Mouse (Mus musculus) layer of hippocampus, postnatal 36 days (tissue): ENCODE measurements around the gene Wnt11. TPM values are rescaled to one million over a fixed set of nuclear protein-coding genes. Genes with fewer than 3 reads are reported as not detected.

Experiments used
- DNase-seq, 2 experiments: peaks; one replicate each; pipeline ENCODE4 v3.0.0; 2022
- total RNA-seq, 2 experiments: library from RNA; stranded (reverse); gene quantifications; 2 replicates each; pipeline ENCODE4 v1.2.3; 2021

The Wnt11 gene
- 1 to 10 TPM; 1.6 to 2.0 TPM for total RNA-seq

DNA sequence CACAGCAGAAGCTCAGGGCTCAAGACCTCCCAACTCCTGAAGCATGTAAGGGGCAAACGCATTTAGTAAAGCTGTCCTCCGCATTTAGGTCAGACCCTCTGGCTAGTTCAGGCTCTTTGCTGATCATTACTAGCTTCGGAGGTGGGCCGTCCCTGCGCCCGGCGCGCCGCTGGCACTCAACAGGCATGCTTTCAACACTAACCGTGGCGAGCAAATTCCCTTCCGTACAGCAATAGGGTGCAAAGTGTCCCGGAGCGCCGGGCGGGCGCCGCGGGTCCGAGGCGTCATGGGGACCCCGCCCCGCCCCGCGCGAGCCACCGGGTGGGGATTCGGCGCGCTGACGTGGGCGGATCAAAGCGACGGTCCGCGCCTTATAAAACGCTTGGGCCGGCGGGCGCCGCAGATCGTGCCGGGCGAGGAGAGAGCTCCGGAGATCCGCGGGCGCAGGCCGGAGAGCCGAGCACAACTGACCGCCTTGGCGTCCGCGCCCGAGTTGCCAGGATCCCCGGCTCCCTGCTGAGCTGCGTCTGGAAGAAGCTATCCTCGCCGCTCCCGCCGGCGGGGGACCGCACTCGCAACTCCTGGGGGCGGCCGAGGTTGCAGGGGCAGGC is at the start of gene Wnt11:
Gene Wnt11 (plus strand): TSS at position 402 of the 611 bp plus-strand sequence.
- no peak for DNase-seq

- DNase-seq: no peak
These were observed 47.9 kb upstream of the Wnt11 start for GRCm38 (mm10) chr7:98786792-98787612.

DNA sequence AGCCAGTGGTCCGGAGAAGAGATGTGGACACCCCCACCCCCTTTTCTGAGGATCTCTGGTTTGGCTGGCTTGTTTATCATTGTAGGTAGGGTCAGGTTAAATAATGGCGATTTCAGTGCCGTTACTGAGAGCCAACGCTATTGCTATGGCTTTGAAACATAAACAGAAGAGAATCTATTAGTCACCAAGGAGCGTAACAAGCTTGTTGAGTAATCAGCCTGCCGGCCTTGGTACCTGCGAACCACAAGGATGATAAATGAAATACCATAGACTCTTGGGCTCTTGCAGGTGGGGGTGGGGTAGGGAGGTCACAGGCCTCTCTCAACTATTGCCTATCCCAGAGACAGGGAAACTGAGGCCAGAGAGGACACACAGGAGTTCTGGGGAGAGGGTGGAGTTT is 46.2 kb upstream of the Wnt11 start:
- no peak for DNase-seq

DNA sequence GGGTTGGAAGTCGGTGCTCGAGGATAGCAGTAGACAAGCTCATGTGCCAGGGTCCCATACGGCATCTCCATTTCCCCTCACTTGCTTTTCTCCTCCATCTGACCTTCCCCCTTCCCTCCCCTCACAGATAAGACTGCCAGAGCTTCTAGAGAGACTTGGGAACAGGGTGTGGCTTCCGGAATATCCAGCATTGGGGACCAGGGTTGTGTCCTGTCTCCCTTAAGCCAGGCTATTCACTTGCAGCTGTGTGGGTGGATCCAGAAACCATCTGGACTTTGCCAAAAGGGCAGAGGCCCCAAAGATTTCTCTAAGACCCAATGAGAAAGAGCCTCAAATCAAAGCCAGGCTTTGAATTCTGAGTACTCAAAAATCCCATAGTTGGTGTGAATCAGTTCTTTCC is 45.8 kb upstream of the Wnt11 start:
- DNase-seq: no peak

- no peak for DNase-seq
These were observed 43.0 kb upstream of the Wnt11 start for GRCm38 (mm10) chr7:98791864-98792263.

GRCm38 (mm10) chr7:98793811-98794210 is 41.1 kb upstream of the Wnt11 start:
- no peak for DNase-seq

- DNase-seq: no peak
These were observed 40.5 kb upstream of the Wnt11 start for GRCm38 (mm10) chr7:98794444-98794843.

DNA sequence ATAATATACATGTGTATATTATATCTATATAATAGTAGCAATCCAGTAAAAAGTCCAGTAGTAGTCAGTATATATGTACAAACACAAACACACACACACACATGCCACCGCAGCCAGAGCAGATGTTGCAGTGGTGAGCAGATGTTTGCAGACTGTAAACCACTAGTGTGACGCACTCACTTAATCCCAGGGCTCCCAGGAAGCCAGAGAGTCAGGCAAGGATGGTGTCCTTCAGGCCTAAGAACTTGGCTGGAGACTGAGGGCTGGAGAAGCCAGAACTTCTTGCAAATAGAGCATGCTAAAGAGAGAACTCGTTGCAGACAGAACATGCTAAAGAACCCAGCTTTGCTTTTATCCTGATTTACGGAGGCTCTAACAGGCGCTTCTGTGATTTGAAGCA is 39.3 kb upstream of the Wnt11 start:
- DNase-seq: no peak

DNA sequence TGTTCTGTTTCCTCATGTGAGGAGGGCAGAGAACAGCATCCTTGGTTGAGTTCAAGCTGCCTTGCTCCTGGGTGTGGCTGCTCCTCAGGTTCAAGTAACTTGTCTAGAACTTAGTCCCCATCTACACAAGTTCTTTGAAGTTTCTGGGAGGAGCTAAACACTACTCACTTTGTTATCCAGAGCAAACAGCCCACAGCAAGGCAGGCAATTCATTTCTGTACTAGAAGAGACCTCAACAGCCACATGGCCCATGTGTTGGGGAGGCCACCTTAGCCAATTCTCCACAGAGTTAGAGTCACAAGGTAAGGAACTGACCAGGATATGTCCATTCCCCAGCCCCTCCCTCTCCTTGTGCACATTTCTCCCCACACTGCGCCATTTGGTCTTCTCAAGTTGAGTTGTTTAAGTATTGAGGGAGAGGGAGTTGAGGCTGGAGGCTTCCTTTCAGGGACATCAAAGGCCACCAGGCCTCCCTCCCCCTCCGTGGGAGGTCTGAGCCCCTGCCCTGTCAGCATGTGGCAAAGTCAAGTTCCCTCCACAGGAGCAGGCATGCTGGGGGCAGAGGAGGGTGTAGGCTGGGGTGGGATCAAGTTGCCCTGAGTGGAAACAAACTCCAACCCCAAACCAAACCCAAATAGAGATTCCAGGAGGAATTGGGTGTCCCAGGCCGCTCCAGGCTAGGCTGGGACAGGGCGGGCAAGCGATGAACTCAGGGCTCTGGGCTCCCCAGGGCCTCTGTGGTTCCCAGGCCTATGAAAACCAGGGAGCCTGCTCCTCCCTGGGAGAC is 37.4 kb upstream of the Wnt11 start:
- DNase-seq: no peak

GRCm38 (mm10) chr7:98798134-98798417 is 36.8 kb upstream of the Wnt11 start:
- no peak for DNase-seq

DNA sequence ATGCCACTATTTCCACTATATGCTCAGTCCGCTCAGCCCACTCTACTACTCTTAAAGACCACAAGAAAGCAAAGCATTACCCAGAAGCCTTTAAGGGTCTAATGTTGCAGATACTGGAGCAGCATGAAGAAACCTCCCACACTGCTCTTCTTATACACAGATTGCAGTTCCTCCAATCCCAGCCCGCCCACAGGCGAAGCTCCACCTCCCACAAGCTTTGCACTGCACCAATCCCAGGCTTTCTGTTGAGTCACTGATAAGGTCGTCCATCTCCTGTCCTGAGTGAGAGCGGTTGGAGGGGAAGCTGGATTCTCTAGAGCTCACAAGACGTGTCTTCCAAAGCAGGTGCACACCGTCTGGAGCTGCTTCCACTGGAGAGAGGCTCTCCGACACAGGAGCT is 34.5 kb upstream of the Wnt11 start:
- DNase-seq: no peak

DNA sequence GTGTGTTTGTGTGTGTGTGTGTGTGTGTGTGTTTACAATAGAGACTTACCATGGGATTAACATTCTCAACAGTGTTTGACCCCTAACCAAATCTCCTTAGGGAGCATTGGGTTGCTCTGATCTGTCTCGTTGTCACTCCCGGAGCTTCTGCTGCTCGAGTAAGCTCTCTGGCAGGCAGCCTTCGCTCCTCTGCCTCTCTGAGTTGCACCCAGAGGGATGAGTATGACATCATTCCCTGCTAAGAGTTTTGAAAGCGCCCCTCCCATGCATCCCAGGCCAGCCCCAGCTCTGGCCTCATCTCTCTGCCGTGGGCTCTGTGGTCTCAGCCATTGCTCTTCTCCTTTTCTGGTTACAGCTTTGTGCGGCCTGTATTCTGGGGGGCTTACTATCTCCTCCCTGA is 33.8 kb upstream of the Wnt11 start:
- DNase-seq: no peak

- DNase-seq: no peak
These were observed 31.7 kb upstream of the Wnt11 start for GRCm38 (mm10) chr7:98803181-98803580.

DNA sequence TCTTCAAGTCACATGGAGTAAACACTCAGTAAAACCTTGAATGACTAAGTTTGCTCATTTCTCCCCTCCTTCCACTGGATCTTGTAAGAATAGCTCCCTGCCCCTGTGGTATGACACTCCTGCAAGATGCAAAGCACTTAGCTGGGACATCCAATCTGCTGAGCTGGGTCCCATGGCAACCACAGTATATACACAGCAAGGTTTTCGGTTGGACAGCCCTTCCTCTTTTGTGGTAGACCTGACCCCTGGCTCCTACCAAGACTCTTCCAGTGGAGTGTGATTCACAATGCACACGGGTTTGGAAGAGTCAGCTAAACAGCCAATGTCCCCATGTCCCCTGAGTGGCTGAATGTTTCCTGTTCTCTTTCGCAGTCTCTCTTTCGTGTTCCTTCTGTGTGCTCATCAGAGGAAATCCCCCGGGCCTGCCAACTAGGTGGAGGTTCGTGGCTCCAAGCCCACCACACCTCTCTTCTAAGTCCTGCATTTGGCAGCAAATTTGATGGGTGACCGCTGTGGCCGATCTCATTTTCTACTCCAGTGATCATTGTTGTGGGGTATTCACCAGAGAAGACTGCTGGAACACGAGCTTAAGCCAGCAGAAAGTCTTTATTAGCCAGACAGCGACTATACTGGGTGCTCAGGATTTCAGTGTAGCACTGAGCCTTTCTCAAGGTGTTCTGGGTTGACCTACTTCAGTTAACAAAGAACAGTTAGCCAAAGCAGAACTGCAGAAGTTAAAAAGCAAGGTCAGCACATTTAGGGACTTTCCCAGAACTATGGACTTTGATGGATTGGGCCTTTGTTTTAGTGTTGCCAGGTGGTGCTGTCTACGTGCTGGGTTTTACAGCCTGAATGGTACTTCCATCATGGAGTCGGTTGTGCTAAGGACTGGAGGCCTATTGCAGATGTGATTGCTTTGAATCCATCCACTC is 29.8 kb upstream of the Wnt11 start:
- no peak for DNase-seq

- no peak for DNase-seq
These were observed 28.0 kb upstream of the Wnt11 start for GRCm38 (mm10) chr7:98806961-98807360.

DNA sequence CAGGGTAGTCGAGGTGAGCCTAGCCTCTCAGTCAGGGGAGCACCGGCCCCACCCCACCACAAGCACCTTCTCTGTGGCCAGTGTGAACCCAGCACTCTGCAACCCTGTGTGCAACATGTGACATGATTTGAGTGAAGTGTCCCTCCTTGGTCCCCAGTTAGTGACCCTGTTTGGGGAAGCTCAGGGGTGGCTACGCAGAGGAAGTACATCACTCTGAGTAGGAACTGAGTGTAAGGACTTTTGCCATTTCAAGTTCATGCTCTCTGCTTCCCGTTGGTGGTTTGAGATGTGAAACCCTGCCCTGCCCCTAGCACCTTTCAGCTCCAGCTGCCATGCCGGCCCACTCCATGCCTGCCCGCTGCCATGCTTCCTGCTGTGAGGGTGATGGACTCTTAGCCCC is 25.5 kb upstream of the Wnt11 start:
- DNase-seq: no peak

DNA sequence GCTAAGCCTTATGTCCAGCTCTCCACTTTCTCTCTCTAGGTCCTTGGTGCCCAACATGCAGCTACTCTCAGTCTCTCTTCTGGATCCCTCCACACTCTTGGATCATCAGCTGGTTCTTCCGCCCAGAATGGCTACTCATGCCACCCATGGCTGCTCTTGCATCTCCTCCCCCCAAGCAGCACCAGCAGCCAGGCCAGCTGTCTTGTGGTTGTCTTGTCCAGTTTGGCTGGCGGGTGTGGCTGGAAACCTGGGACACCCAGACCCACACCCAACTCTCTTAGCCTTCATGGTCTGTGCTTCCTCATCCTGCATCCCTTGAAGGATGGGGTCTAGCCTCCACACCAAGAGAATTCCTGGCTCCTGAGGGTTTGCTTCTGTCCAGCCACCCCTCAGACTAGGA is 24.3 kb upstream of the Wnt11 start:
- no peak for DNase-seq

DNA sequence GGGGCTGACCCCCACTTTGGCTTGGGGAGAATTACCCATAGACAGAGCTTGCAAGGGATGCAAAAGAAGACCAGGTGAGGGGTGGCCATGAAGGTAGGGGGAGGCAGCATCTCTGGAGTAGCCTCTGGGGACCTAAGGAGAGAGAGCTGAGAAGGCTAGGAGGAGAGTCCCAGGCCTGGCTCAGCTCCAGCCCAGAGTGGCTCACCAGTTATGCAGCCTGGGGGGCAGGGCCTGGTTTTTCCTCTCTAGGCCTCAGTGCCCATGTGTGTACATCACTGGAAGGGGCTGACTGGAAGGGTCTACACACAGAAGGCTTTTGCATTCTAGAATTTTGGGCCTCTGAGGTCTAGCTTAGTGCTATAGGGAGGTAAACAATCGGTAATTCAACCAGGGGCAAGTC is 14.4 kb upstream of the Wnt11 start:
- DNase-seq: no peak

DNA sequence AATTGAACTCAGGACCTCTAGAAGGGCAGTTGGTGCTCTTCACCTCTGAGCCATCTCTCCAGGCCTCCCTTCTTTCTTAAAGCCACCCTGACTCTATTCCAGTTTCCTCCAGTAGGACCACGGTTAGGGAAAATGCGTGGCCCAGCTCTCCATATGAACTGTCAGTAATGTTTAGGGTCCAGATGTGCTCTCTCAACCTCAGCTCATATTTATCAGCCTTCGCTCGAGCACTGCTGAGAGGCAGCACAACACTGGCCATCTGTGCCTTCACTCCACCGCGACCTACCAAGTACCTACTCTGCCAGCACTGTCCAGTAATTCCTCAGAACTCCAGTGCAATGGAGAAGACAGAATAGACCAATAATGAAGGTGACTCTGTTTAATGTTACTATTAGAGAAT is 12.0 kb upstream of the Wnt11 start:
- no peak for DNase-seq

GRCm38 (mm10) chr7:98823896-98824822 is 10.8 kb upstream of the Wnt11 start:
- no peak for DNase-seq

DNA sequence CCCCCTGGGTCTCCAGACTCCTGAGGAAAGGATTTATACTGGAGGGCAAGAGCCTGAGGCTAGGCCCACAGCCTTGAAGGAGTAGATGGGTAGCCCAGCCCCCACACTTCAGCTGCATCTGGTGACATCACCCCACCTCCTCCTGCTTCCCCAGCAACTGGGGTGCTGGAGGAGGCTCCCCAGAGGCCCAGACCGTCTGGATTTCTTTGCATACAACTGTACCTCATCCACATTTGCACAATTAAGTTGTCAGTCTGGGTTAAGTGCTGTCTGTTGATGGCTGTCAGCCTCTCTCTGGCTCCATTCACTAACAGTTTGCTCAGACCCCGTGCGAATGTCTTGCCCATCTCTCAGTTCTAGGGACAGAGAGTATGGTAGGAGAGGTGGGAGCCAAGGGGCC is 6.9 kb upstream of the Wnt11 start:
- no peak for DNase-seq
